Comparison of ENCODE assay signal across 15 mouse cellular contexts in genomic region chr17:66342932-66343331, GRCm38 (mm10).
"Had no signal": no experiment of that assay in that cellular context is flagged by ENCODE, and none has a peak within 500 bp of the region (broad histone marks: within the 10 kb centered on the region; RNA-seq: fewer than 3 reads in every experiment).

No protein-coding gene starts in this region.

- H3K4me3 ChIP-seq: lung, embryonic 15.5 days; megakaryocyte, embryonic 14.5 days; midbrain, embryonic 13.5 days; midbrain, embryonic 15.5 days; neural tube, embryonic 12.5 days; stomach, embryonic 15.5 days had no signal

- H3K4me1 ChIP-seq: lung, embryonic 15.5 days; megakaryocyte, embryonic 14.5 days; midbrain, embryonic 13.5 days; midbrain, embryonic 15.5 days; neural tube, embryonic 12.5 days; stomach, embryonic 15.5 days had no signal

- H3K9ac ChIP-seq: lung, embryonic 15.5 days; midbrain, embryonic 13.5 days; midbrain, embryonic 15.5 days; neural tube, embryonic 12.5 days; stomach, embryonic 15.5 days had no signal

- H3K36me3 ChIP-seq: stomach, embryonic 15.5 days had no signal

- DNase-seq: lung, adult 2 months; lung, postnatal 14 days; lung, postnatal 36 days; right cerebral cortex, postnatal 25 days; thymus, adult 2 months; thymus, postnatal 25 days; thymus, postnatal 4 days had no signal

- H3K27ac ChIP-seq: lung, embryonic 15.5 days; macrophage; midbrain, embryonic 13.5 days; midbrain, embryonic 15.5 days; neural tube, embryonic 12.5 days; stomach, embryonic 15.5 days; stomach, postnatal 0 days had no signal

- H3K27me3 ChIP-seq: lung, embryonic 15.5 days; megakaryocyte, embryonic 14.5 days; midbrain, embryonic 13.5 days; midbrain, embryonic 15.5 days; neural tube, embryonic 12.5 days; stomach, embryonic 15.5 days had no signal

- H3K9me3 ChIP-seq: lung, embryonic 15.5 days; midbrain, embryonic 13.5 days; midbrain, embryonic 15.5 days; neural tube, embryonic 12.5 days; stomach, embryonic 15.5 days had no signal
